8 mouse cellular contexts compared by ENCODE assay signal in the genomic region with DNA sequence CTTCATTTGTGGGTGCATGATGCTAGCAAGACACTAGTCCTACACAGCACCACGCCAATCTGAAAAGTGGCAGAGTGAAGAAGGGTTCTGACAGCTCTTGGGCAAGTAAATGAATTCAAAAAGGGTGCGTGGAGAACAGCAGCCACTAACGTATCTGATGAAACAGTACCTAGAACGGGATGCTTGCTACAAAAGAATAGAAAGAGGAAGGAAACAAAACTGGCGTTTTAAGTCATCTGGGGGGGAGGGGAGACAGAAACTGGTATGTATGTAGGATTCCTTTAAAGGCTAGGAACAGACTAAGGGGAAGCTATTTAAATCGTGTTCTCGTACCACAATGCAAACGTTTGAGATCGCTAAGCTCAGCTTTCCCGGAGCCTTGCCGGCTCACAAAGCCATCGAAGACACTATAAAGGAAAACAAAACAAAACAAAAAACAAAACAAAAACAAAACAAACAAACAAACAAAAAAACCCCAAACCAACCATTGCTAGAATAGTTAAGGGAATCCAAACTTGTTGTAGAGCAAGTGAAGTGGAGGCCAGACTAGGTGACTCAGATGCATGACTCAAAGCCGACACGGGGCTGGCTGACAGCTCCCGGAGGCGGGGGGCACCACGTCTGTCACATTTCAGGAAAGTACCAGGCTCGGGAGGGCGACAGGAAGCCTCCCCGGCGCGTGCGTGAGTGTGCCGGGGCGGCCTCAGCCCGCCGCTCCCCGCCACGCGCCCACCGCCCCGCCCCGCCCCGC.
DNase-seq lines count a peak whose midpoint lies in the region; ATAC-seq and TF ChIP-seq lines count a peak whose summit lies in the region.

No protein-coding gene starts in this region.

- ATAC-seq in liver, embryonic 14.5 days (ENCODE audit: insufficient read depth), result no peak; the same call in 1 of the 2 replicates

- H3K4me3 ChIP-seq in liver, embryonic 14.5 days (ENCODE audit: insufficient read depth in 1 of 2, low read depth in 2 of 2, low read length in 2 of 2), result peak overlapping the region; percentile 66 to 69

- WGBS in liver, embryonic 14.5 days (ENCODE audit: insufficient replicate concordance), result 1% methylated on average over 31 of the region's 34 CpGs

- no peak for TF ChIP-seq EP300 in liver, embryonic 14.5 days (IDR thresholded peaks at IDR 0.05; ENCODE audit: low read depth)

- DNase-seq in layer of hippocampus, adult 9-11 months, result peak; percentile 25
- DNase-seq in layer of hippocampus, postnatal 25 days (ENCODE audit: extremely low spot score in 1 of 2, low spot score in 1 of 2), result no peak
- DNase-seq in Muller cell, postnatal 12 days (ENCODE audit: inconsistent ontology term), result peak; percentile 91
- peak; percentile 57 for DNase-seq in embryo, embryonic 10 days (ENCODE audit: low spot score)
- DNase-seq in heart, postnatal 10 days, result peak; percentile 29 to 32
- DNase-seq in liver, embryonic 14.5 days (ENCODE audit: low read depth in 3 of 3, low spot score in 3 of 3), result peak in 2 of 3 experiments; percentile 26 to 47
- peak; percentile 14 for DNase-seq in neural tube, embryonic 10.5 days (ENCODE audit: extremely low spot score, low spot score)
- DNase-seq in urinary bladder, postnatal 25 days (ENCODE audit: low spot score), result no peak

- intact Hi-C loops in heart, postnatal 10 days (cut with DNase I), result no loop called here

- peak overlapping the region; percentile 85 for H3K4me2 ChIP-seq in liver, embryonic 14.5 days (ENCODE audit: low read depth)

- H3K36me3 ChIP-seq in liver, embryonic 14.5 days (replicated peaks; ENCODE audit: control insufficient read depth, insufficient read depth, low read depth), result no peaks in the 10 kb centered on the region

- peak overlapping the region; percentile 55 for H3K9ac ChIP-seq in liver, embryonic 14.5 days (replicated peaks)

- no peaks in the 10 kb centered on the region for H3K9me3 ChIP-seq in liver, embryonic 14.5 days (ENCODE audit: control insufficient read depth, low read length)

- no peaks in the 10 kb centered on the region for H3K27me3 ChIP-seq in liver, embryonic 14.5 days (ENCODE audit: control insufficient read depth, insufficient read depth, low read length)

- no peak for TF ChIP-seq CTCF in liver, embryonic 14.5 days (IDR thresholded peaks at IDR 0.05; ENCODE audit: low read depth)

- no peak overlapping the region for H3K27ac ChIP-seq in liver, embryonic 14.5 days

- peaks cover 4 to 5% of the 10 kb centered on the region in 2 experiments for H3K4me1 ChIP-seq in liver, embryonic 14.5 days (replicated peaks; ENCODE audit: control insufficient read depth in 2 of 2, insufficient read depth in 2 of 2, low read length in 1 of 2)

Comparison
In these comparisons a context has a peak if more than half of its experiments do, and no peak if none do; other contexts are left out.
1. DNase-seq: peak in layer of hippocampus, adult 9-11 months (single experiment), Muller cell, postnatal 12 days (single experiment), embryo, embryonic 10 days (single experiment), heart, postnatal 10 days (2 of 2), liver, embryonic 14.5 days (2 of 3) and neural tube, embryonic 10.5 days (single experiment); none in layer of hippocampus, postnatal 25 days (0 of 2) and urinary bladder, postnatal 25 days (single experiment).